Mouse (Mus musculus) heart, embryonic 14.5 days (tissue): ENCODE measurements at regions not wholly inside any gene's neighbourhood (a gene's known extent, or its start where the extent isn't known, plus 50 kb on each side); places are given as distances from the start of the nearest gene placed in this dataset.

ENCODE experiments used
- ATAC-seq: fragments of 200-750 bp; cut with Nextera tagmentation; 2 replicates; pipeline ENCODE4 v1.8.0; 2017; ENCODE audit warnings: low read depth, moderate TSS enrichment; ENCODE audit not compliant: insufficient number of reproducible peaks, insufficient read depth, low FRiP score
- H3K27ac ChIP-seq, 2 experiments: fragments of 200-500 bp in 1 of 2; fragments of 300-500 bp in 1 of 2; sonication (generic) in 1 of 2; replicated peaks in 1 of 2; 2 replicates each; pipeline ENCODE4 v1.5.1; 2012 to 2014; ENCODE audit warnings: low read depth in 2 of 2, low read length in 2 of 2, control low read depth in 1 of 2, mild to moderate bottlenecking in 1 of 2, mixed read lengths in 1 of 2; ENCODE audit not compliant: control insufficient read depth in 1 of 2, insufficient read depth in 1 of 2
- H3K27me3 ChIP-seq: fragments of 300-500 bp; sonication (generic); 2 replicates; pipeline ENCODE4 v1.6.1; 2014; ENCODE audit warnings: mild to moderate bottlenecking, low read length, control low read depth; ENCODE audit not compliant: control insufficient read depth, insufficient read depth
- H3K36me3 ChIP-seq: fragments of 300-500 bp; sonication (generic); 2 replicates; pipeline ENCODE4 v1.6.1; 2014; ENCODE audit warnings: mild to moderate bottlenecking, control low read depth, low read length, mixed read lengths; ENCODE audit not compliant: control insufficient read depth, insufficient read depth
- H3K4me1 ChIP-seq, 2 experiments: fragments of 200-500 bp in 1 of 2; fragments of 300-500 bp in 1 of 2; sonication (generic) in 1 of 2; 2 replicates each; pipeline ENCODE4 v1.6.1; 2012 to 2014; ENCODE audit warnings: low read length in 2 of 2, control low read depth in 1 of 2, mixed read lengths in 1 of 2; ENCODE audit not compliant: control insufficient read depth in 2 of 2, insufficient read depth in 2 of 2
- H3K4me2 ChIP-seq: fragments of 300-500 bp; sonication (generic); 2 replicates; pipeline ENCODE4 v1.6.1; 2014; ENCODE audit warnings: mild to moderate bottlenecking, low read length
- H3K4me3 ChIP-seq, 2 experiments: fragments of 200-500 bp in 1 of 2; fragments of 300-500 bp in 1 of 2; sonication (generic) in 1 of 2; 2 replicates each; pipeline ENCODE4 v1.5.1; 2012 to 2014; ENCODE audit warnings: low read length in 2 of 2, mild to moderate bottlenecking in 2 of 2, control low read depth in 1 of 2, low read depth in 1 of 2, moderate library complexity in 1 of 2; ENCODE audit not compliant: control insufficient read depth in 1 of 2, insufficient read depth in 1 of 2
- H3K9ac ChIP-seq: fragments of 300-500 bp; sonication (generic); 2 replicates; pipeline ENCODE4 v1.6.1; 2014; ENCODE audit warnings: mild to moderate bottlenecking, low read length
- H3K9me3 ChIP-seq: fragments of 300-500 bp; sonication (generic); 2 replicates; pipeline ENCODE4 v1.6.1; 2016; ENCODE audit warnings: low read length, control low read depth; ENCODE audit not compliant: control insufficient read depth
- WGBS: fragments of 180-500 bp; shearing (Covaris S2); extraction: QIAGEN DNeasy Blood & Tissue Kit; methylation state at CpG from one replicate; pipeline ENCODE4 v1.1.7; 2014; 5-methylcytosine and 5-hydroxymethylcytosine counted together

DNA sequence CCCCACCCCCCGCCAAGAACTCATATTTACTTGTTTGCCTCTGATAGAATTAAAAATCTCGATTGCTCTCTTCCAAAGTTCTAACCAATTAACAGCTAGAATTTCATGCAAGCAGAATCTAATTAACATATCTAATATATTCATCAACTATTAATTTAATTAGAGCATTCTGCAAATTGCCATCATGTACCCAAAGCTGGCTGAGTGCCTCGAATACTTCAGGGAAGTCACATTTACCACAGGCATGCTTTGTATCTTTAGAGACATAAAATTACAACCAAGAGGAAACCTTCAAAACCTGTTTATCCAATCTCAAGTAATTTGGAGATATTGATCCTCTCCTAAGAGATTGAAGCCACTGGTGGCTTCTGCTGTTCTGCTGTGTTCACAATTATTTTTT lies 401.6 kb upstream of the Nmur2 start:
- H3K9me3 ChIP-seq, result no peaks in the 10 kb centered on the region
- WGBS, result 74% methylated on average over 3 of the region's 3 CpGs

DNA sequence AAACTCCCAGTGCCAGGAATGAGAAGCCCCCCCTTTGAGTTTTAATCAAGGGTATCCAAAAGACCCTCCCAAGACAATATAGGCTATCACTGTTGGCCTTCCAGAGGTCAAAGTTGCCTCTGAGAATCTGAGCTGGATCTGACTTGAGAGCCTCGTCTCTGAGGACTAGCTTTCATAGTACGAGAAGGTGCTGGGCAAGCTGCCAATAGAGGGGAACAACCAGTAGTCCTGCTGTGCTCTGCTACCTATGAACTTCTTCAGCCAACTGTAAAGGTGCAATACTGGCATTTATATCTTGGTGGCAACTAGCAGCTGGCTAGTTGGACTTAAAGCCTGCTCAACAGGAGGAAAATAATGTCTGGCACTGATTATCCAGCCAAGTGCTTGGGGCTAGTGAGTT lies 400.3 kb upstream of the Nmur2 start:
- WGBS, result 5% methylated on average over 2 of the region's 2 CpGs
- Histone ChIP-seq H3K4me1 (no peaks in the 10 kb centered on the region), H3K9me3 (no peaks in the 10 kb centered on the region), H3K4me2 (no peak overlapping the region), H3K27ac (no peak overlapping the region), H3K27me3 (no peaks in the 10 kb centered on the region), H3K4me3 (no peak overlapping the region), H3K9ac (no peak overlapping the region), H3K36me3 (no peaks in the 10 kb centered on the region)
- no peak for ATAC-seq

More for the DNA sequence above, 401.6 kb upstream of the Nmur2 start:
- H3K4me1 ChIP-seq, result no peaks in the 10 kb centered on the region
- H3K4me3 ChIP-seq, result no peak overlapping the region
- H3K27ac ChIP-seq, result no peak overlapping the region
- H3K9ac ChIP-seq, result no peak overlapping the region
- no peak for ATAC-seq
- no peaks in the 10 kb centered on the region for H3K36me3 ChIP-seq
- H3K27me3 ChIP-seq, result no peaks in the 10 kb centered on the region
- no peak overlapping the region for H3K4me2 ChIP-seq

DNA sequence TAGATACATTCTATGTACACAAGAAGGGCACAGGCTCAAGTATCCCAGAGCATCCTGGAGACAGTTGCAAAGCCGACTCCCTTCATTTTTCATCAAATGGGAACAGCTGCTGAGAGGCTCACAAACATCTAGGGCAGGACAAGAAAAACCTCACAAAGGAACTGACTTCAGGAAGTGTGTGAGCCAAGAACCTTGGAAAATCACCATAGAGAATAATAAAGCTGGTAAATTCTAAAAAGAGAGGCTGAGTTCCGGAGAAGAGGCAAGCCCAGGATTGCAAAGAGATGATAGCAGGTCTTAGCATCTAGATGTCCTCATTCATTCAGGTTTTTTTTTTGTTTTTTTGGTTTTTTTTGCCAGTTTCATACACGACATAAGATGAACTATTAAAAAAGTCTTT lies 390.3 kb upstream of the Nmur2 start:
- 79% methylated on average over 3 of the region's 3 CpGs for WGBS
- H3K9ac ChIP-seq, result no peak overlapping the region
- no peaks in the 10 kb centered on the region for H3K9me3 ChIP-seq
- H3K36me3 ChIP-seq, result no peaks in the 10 kb centered on the region
- H3K27me3 ChIP-seq, result no peaks in the 10 kb centered on the region
- ATAC-seq, result no peak
- H3K27ac ChIP-seq, result no peak overlapping the region
- H3K4me2 ChIP-seq, result no peak overlapping the region
- no peak overlapping the region for H3K4me3 ChIP-seq
- no peaks in the 10 kb centered on the region for H3K4me1 ChIP-seq

DNA sequence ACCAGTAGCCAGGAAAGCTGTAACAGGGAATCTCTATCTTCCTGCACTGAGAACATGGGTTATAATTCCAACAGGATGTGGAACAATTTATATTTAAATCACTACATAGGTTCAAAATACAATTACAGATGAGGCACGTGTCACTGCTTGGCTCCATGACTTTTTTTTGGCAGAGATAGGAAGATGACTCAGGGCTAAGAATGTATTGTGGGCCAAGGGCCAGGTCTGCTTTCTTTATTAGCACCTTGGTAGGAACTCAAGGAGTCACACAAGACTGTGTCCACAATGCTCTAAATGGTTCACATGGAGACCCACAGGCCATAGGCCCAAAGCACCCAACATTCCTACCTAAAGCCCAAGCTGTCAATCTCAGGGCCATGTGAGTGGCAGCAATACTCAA lies 344.0 kb upstream of the Nmur2 start:
- ATAC-seq, result no peak
- Histone ChIP-seq H3K36me3 (no peaks in the 10 kb centered on the region), H3K4me2 (no peak overlapping the region), H3K9me3 (no peaks in the 10 kb centered on the region), H3K27me3 (no peaks in the 10 kb centered on the region), H3K27ac (no peak overlapping the region), H3K9ac (no peak overlapping the region), H3K4me1 (no peaks in the 10 kb centered on the region), H3K4me3 (no peak overlapping the region)
- 41% methylated on average over 1 of the region's 1 CpGs for WGBS

DNA sequence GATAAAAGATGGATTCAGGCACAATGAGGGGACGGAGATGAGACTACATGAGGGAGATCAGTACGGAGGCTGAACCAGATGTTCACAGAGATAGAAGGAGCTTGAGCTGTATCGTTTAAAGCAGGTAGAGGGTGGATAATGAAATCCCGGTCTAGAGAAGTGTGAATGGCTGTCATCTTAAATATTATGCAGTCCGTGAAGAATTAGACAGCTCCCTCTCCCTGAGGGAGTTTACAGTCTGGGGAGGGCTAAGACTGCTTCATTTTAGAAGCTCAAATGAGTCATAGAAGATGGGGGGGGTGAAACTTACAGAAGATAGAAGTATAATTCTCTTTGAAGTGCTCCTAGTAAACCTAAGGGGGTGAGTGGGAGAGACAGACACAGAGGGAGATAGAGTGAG lies 336.7 kb upstream of the Nmur2 start:
- Histone ChIP-seq H3K4me2 (no peak overlapping the region), H3K27me3 (no peaks in the 10 kb centered on the region), H3K36me3 (no peaks in the 10 kb centered on the region), H3K4me3 (no peak overlapping the region), H3K9me3 (no peaks in the 10 kb centered on the region), H3K27ac (no peak overlapping the region), H3K9ac (no peak overlapping the region), H3K4me1 (no peaks in the 10 kb centered on the region)
- no peak for ATAC-seq
- WGBS, result 71% methylated on average over 5 of the region's 5 CpGs

DNA sequence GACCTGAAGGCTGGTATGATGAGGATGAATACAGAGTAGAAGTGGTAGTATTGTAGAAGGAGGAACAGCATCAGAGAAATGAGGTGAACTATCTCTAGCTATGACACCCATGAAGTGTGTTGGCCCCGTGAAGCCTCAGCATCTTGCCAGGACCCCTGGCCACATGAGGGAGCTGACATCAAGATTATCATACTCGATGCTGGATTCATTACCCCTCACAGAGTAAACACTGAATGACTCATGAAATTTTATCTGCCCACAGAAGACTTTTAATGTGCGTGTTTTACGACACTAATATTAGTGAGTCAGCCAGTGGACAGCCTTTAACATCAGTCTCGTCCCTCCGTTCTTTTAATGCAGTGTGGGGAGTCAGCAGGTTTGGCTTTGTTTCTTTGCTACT lies 333.5 kb upstream of the Nmur2 start:
- Histone ChIP-seq H3K36me3 (no peaks in the 10 kb centered on the region), H3K4me2 (no peak overlapping the region), H3K4me1 (no peaks in the 10 kb centered on the region), H3K4me3 (no peak overlapping the region), H3K9ac (no peak overlapping the region), H3K9me3 (no peaks in the 10 kb centered on the region), H3K27me3 (no peaks in the 10 kb centered on the region), H3K27ac (no peak overlapping the region)
- WGBS, result 61% methylated on average over 6 of the region's 6 CpGs
- no peak for ATAC-seq

DNA sequence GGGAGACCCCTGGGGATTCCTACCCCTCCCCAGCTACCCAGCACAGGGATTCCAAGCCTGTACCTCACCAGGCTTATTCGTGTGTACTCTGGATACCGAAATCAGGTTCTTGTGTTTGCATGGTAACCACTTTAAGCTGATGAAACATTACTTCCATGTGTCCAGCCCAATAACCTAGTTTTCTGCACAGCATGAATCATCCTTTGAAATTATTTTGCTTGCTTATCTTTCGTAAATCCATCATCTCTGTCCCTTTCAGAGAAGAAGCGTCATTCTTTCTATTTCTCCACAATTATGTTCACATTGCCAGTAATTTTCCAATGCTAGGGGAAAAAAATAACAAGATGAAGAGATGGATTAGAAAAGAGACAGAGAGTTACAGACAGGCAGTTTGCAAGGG lies 332.8 kb upstream of the Nmur2 start:
- 67% methylated on average over 4 of the region's 4 CpGs for WGBS

DNA sequence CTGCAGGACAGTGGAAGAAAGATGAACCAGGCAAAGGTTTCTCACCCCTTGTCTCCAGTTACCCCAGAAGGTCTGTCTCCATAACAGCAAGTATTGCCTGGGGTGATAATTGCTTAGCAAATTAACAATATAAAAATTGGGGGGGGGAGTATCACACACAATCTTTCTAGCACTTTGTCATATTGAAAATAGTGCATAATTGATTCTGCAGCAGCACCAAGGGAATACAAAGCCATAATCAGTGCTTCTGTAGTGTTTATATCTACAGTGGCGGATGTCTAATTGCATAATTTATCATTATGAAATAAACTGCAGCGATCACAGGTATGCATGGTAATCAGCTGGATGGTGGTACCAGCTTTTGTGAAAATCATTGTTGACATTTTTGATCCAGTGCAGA lies 316.9 kb upstream of the Nmur2 start:
- H3K9me3 ChIP-seq, result no peaks in the 10 kb centered on the region
- no peak overlapping the region for H3K4me2 ChIP-seq
- H3K36me3 ChIP-seq, result no peaks in the 10 kb centered on the region
- H3K27me3 ChIP-seq, result no peaks in the 10 kb centered on the region
- 78% methylated on average over 2 of the region's 2 CpGs for WGBS
- no peaks in the 10 kb centered on the region for H3K4me1 ChIP-seq
- H3K9ac ChIP-seq, result no peak overlapping the region
- no peak overlapping the region for H3K4me3 ChIP-seq
- no peak overlapping the region for H3K27ac ChIP-seq
- ATAC-seq, result no peak

More for the DNA sequence above, 332.8 kb upstream of the Nmur2 start:
- Histone ChIP-seq H3K36me3 (no peaks in the 10 kb centered on the region), H3K27me3 (no peaks in the 10 kb centered on the region), H3K4me1 (no peaks in the 10 kb centered on the region), H3K4me2 (no peak overlapping the region), H3K9ac (no peak overlapping the region), H3K4me3 (no peak overlapping the region), H3K9me3 (no peaks in the 10 kb centered on the region), H3K27ac (no peak overlapping the region)
- no peak for ATAC-seq
